Mouse (Mus musculus) megakaryocyte-erythroid progenitor cell, adult 5 weeks (primary cell): Measurements from ENCODE around the gene Eprs. TPM values are rescaled to one million over a fixed set of nuclear protein-coding genes. Genes with fewer than 3 reads are reported as not detected.

ENCODE experiments used
- polyA plus RNA-seq: library from polyadenylated mRNA; stranded (reverse); fragments of >175 nt; gene quantifications from 2 replicates; pipeline ENCODE4 v1.2.3, GENCODE M21; 2012

Gene Eprs
- 9.7 and 12.2 TPM in 2 replicates for polyA plus RNA-seq

GRCm38 (mm10) chr1:185362677-185363520 lies at the start of gene Eprs:
TSS of gene Eprs (plus strand) at chr1:185363044.

GRCm38 (mm10) chr1:185328721-185329610 lies 33.9 kb upstream of the Eprs start, which contains the start of gene Iars2:
TSS of gene Iars2 (minus strand) at chr1:185329396.

GRCm38 (mm10) chr1:185331983-185332430 lies 30.8 kb upstream of the Eprs start, which contains the start of gene Bpnt1:
TSS of gene Bpnt1 (plus strand) at chr1:185332149.

GRCm38 (mm10) chr1:185454575-185454954 lies 91.7 kb downstream of the Eprs start, which contains the start of gene Slc30a10:
TSS of gene Slc30a10 (plus strand) at chr1:185454848.

Other genes starting within 250 kb of the Eprs start
- gene Rab3gap2, start 158.9 kb upstream of the Eprs start, polyA plus RNA-seq, result 20.5 and 23.6 TPM in 2 replicates
- 7.0 and 9.3 TPM in 2 replicates for gene Iars2, start 33.6 kb upstream of the Eprs start, polyA plus RNA-seq
- gene Bpnt1, start 30.9 kb upstream of the Eprs start, polyA plus RNA-seq, result 8.8 and 11.2 TPM in 2 replicates
- gene Slc30a10, start 91.8 kb downstream of the Eprs start, polyA plus RNA-seq, result 0.07 and 0.12 TPM in 2 replicates